Mouse (Mus musculus) lung, adult 2 months (tissue): ENCODE results near the gene Cdh8.

Experiments
- CTCF ChIP-seq: fragments of 200-500 bp; IDR thresholded peaks from 2 replicates; pipeline ENCODE4 v1.5.1; 2011; ENCODE audit warnings: mild to moderate bottlenecking, low read length, control low read depth; ENCODE audit not compliant: insufficient read depth
- POLR2A ChIP-seq: fragments of 200-500 bp; IDR thresholded peaks from 2 replicates; pipeline ENCODE4 v1.6.1; 2011; ENCODE audit warnings: low read depth, mild to moderate bottlenecking, control low read depth, low read length, borderline replicate concordance; ENCODE audit errors: extremely low read depth

DNA sequence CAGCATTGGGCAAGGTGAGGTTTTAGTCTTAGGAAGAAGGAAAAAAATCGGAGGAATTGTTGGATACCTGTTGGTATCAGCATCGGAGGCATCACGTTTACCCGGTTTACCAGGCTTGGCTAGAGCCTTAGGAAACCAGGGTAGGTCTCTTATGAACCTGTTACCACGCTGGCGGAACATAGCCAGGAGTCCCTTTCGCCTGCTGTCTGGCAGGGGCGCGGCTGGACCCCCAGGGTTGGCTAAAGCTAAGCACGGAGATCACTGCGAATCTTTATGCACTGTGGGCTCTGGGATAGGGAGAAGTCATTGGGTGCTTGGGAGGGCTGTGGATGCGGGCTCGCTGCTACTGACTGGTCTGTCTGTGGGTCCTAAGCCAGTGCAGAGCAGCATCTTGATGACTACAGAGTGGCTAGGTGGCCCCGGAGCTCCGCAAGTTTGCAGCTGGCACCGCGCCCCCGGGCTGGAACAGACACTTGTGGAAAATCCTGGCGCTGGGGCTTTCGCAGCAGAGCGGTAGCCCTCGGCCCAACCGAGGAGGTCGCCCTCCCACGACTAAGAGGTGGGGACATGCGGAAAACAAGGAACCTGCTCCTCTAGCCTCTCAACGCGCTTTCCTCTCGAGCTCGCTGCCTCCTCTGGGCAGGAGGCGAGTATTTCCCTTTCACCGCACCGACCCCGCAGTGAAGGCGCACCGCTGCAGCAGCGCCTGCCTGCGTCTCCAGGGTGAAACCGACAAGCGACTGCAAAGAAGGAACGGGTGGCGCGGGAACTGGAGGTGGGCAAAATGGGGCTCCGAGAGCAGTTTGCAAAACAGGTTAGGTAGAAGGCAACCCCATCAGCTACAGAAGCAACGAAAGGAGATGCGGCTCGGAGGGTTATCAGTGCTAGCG lies 950 bp downstream of the Cdh8 start:
- TF ChIP-seq CTCF (no peak), POLR2A (no peak)
